Mouse (Mus musculus) liver, embryonic 15.5 days (tissue): ENCODE measurements around the gene D630039A03Rik. TPM values are rescaled to one million over a fixed set of nuclear protein-coding genes. Genes with fewer than 3 reads are reported as not detected.
"Not testable (repeated sequence)": the region's sequence is repeated elsewhere in the genome, so short reads cannot be mapped to it uniquely, and the experiment has no call there.

Experiments
- ATAC-seq: fragments of 200-750 bp; cut with Nextera tagmentation; 2 replicates; pipeline ENCODE4 v1.8.0; 2017; ENCODE audit warnings: moderate number of reproducible peaks, mild to moderate bottlenecking, moderate library complexity; ENCODE audit not compliant: insufficient read depth
- H3K27ac ChIP-seq: fragments of 300-500 bp; sonication (generic); replicated peaks from 2 replicates; pipeline ENCODE4 v1.5.1; 2015; ENCODE audit warnings: mild to moderate bottlenecking, inconsistent platforms
- H3K27me3 ChIP-seq: fragments of 300-500 bp; sonication (generic); 2 replicates; pipeline ENCODE4 v1.6.1; 2015; ENCODE audit warnings: mild to moderate bottlenecking, inconsistent platforms
- H3K36me3 ChIP-seq: fragments of 300-500 bp; sonication (generic); replicated peaks from 2 replicates; pipeline ENCODE4 v1.6.1; 2015; ENCODE audit warnings: moderate library complexity, mild to moderate bottlenecking, inconsistent platforms
- H3K4me1 ChIP-seq: fragments of 300-500 bp; sonication (generic); replicated peaks from 2 replicates; pipeline ENCODE4 v1.6.1; 2015; ENCODE audit warnings: inconsistent platforms
- H3K4me2 ChIP-seq: fragments of 300-500 bp; sonication (generic); 2 replicates; pipeline ENCODE4 v1.6.1; 2015; ENCODE audit warnings: moderate library complexity, mild to moderate bottlenecking, inconsistent platforms
- H3K4me3 ChIP-seq: fragments of 300-500 bp; sonication (generic); replicated peaks from 2 replicates; pipeline ENCODE4 v1.5.1; 2015; ENCODE audit warnings: mild to moderate bottlenecking, inconsistent platforms
- H3K9ac ChIP-seq: fragments of 300-500 bp; sonication (generic); 2 replicates; pipeline ENCODE4 v1.6.1; 2015; ENCODE audit warnings: moderate library complexity, mild to moderate bottlenecking, inconsistent platforms
- H3K9me3 ChIP-seq: fragments of 300-500 bp; sonication (generic); replicated peaks from 2 replicates; pipeline ENCODE4 v1.6.1; 2016; ENCODE audit warnings: inconsistent platforms
- WGBS: fragments of 180-500 bp; shearing (Covaris S2); methylation state at CpG from one replicate; pipeline ENCODE4 v1.1.7; 2015; ENCODE audit warnings: mixed read lengths; ENCODE audit not compliant: insufficient replicate concordance; 5-methylcytosine and 5-hydroxymethylcytosine counted together
- polyA plus RNA-seq: library from polyadenylated mRNA; unstranded; fragments of >200 nt; fragmentation: Nextera tagmentation; extraction: Ambion mirVana; gene quantifications from 2 replicates; pipeline ENCODE4 v1.2.1, GENCODE M21; 2015

D630039A03Rik gene
- polyA plus RNA-seq, 1 experiment from 2014 or later: 0.13 TPM

- Histone ChIP-seq H3K27ac (no peak overlapping the region), H3K36me3 (no peaks in the 10 kb centered on the region), H3K4me3 (no peak overlapping the region), H3K4me1 (no peaks in the 10 kb centered on the region), H3K4me2 (no peak overlapping the region), H3K9me3 (no peaks in the 10 kb centered on the region), H3K27me3 (no peaks in the 10 kb centered on the region), H3K9ac (no peak overlapping the region)
- WGBS: 15% methylated on average over 6 of the region's 6 CpGs
- no peak for ATAC-seq
These were observed 7.2 kb downstream of the D630039A03Rik start for GRCm38 (mm10) chr4:57908860-57909259.

GRCm38 (mm10) chr4:57906708-57907107, 9.4 kb downstream of the D630039A03Rik start:
- no peaks in the 10 kb centered on the region for H3K36me3 ChIP-seq
- no peak overlapping the region for H3K9ac ChIP-seq
- H3K27me3 ChIP-seq: no peaks in the 10 kb centered on the region
- H3K4me2 ChIP-seq: no peak overlapping the region
- no peaks in the 10 kb centered on the region for H3K4me1 ChIP-seq
- no peak overlapping the region for H3K4me3 ChIP-seq
- no peak overlapping the region for H3K27ac ChIP-seq
- H3K9me3 ChIP-seq: no peaks in the 10 kb centered on the region
- WGBS: 47% methylated on average over 2 of the region's 2 CpGs
- ATAC-seq: no peak

GRCm38 (mm10) chr4:57904638-57905037, 11.5 kb downstream of the D630039A03Rik start:
- no peaks in the 10 kb centered on the region for H3K36me3 ChIP-seq
- H3K9ac ChIP-seq: no peak overlapping the region
- no peak overlapping the region for H3K4me3 ChIP-seq
- no peak overlapping the region for H3K27ac ChIP-seq
- H3K4me2 ChIP-seq: no peak overlapping the region
- H3K4me1 ChIP-seq: no peaks in the 10 kb centered on the region
- no peaks in the 10 kb centered on the region for H3K27me3 ChIP-seq
- WGBS: 21% methylated on average over 9 of the region's 9 CpGs
- no peak for ATAC-seq
- H3K9me3 ChIP-seq: no peaks in the 10 kb centered on the region

- Histone ChIP-seq H3K4me2 (no peak overlapping the region), H3K27ac (no peak overlapping the region), H3K9ac (no peak overlapping the region), H3K9me3 (no peaks in the 10 kb centered on the region), H3K36me3 (no peaks in the 10 kb centered on the region), H3K4me1 (no peaks in the 10 kb centered on the region), H3K4me3 (no peak overlapping the region), H3K27me3 (no peaks in the 10 kb centered on the region)
- 3% methylated on average over 5 of the region's 5 CpGs for WGBS
- ATAC-seq: no peak
These were observed 11.9 kb downstream of the D630039A03Rik start for GRCm38 (mm10) chr4:57904211-57904610.

GRCm38 (mm10) chr4:57902619-57903018, 13.5 kb downstream of the D630039A03Rik start:
- no peaks in the 10 kb centered on the region for H3K9me3 ChIP-seq
- ATAC-seq: no peak
- H3K27ac ChIP-seq: no peak overlapping the region
- no peak overlapping the region for H3K9ac ChIP-seq
- H3K4me1 ChIP-seq: no peaks in the 10 kb centered on the region
- H3K4me2 ChIP-seq: no peak overlapping the region
- no peak overlapping the region for H3K4me3 ChIP-seq
- no peaks in the 10 kb centered on the region for H3K27me3 ChIP-seq
- H3K36me3 ChIP-seq: no peaks in the 10 kb centered on the region
- 39% methylated on average over 5 of the region's 5 CpGs for WGBS

GRCm38 (mm10) chr4:57901210-57901609, 14.9 kb downstream of the D630039A03Rik start:
- H3K4me3 ChIP-seq: no peak overlapping the region
- H3K4me1 ChIP-seq: no peaks in the 10 kb centered on the region
- no peaks in the 10 kb centered on the region for H3K36me3 ChIP-seq
- no peaks in the 10 kb centered on the region for H3K27me3 ChIP-seq
- WGBS: 3% methylated on average over 4 of the region's 4 CpGs
- H3K4me2 ChIP-seq: no peak overlapping the region
- H3K9me3 ChIP-seq: no peaks in the 10 kb centered on the region
- no peak overlapping the region for H3K9ac ChIP-seq
- ATAC-seq: no peak
- H3K27ac ChIP-seq: no peak overlapping the region

- Histone ChIP-seq H3K9me3 (no peaks in the 10 kb centered on the region), H3K36me3 (no peaks in the 10 kb centered on the region), H3K9ac (no peak overlapping the region), H3K27me3 (no peaks in the 10 kb centered on the region), H3K4me3 (no peak overlapping the region), H3K27ac (no peak overlapping the region), H3K4me1 (no peaks in the 10 kb centered on the region), H3K4me2 (no peak overlapping the region)
- WGBS: 63% methylated on average over 3 of the region's 3 CpGs
- ATAC-seq: no peak
These were observed 19.5 kb downstream of the D630039A03Rik start for GRCm38 (mm10) chr4:57896631-57897030.

GRCm38 (mm10) chr4:57895902-57896301, 20.2 kb downstream of the D630039A03Rik start:
- 55% methylated on average over 6 of the region's 6 CpGs for WGBS
- no peak for ATAC-seq
- no peak overlapping the region for H3K4me3 ChIP-seq

GRCm38 (mm10) chr4:57895140-57895539, 21.0 kb downstream of the D630039A03Rik start:
- H3K27ac ChIP-seq: no peak overlapping the region
- H3K27me3 ChIP-seq: no peaks in the 10 kb centered on the region
- WGBS: 47% methylated on average over 5 of the region's 5 CpGs

More at GRCm38 (mm10) chr4:57895902-57896301, 20.2 kb downstream of the D630039A03Rik start:
- no peaks in the 10 kb centered on the region for H3K4me1 ChIP-seq
- no peaks in the 10 kb centered on the region for H3K9me3 ChIP-seq
- no peak overlapping the region for H3K4me2 ChIP-seq
- no peak overlapping the region for H3K9ac ChIP-seq
- no peaks in the 10 kb centered on the region for H3K27me3 ChIP-seq
- no peaks in the 10 kb centered on the region for H3K36me3 ChIP-seq
- H3K27ac ChIP-seq: no peak overlapping the region

GRCm38 (mm10) chr4:57892001-57892586, 24.0 kb downstream of the D630039A03Rik start:
- no peak for ATAC-seq
- WGBS: 78% methylated on average over 10 of the region's 10 CpGs
- H3K27me3 ChIP-seq: no peaks in the 10 kb centered on the region

More at GRCm38 (mm10) chr4:57895140-57895539, 21.0 kb downstream of the D630039A03Rik start:
- Histone ChIP-seq H3K4me1 (no peaks in the 10 kb centered on the region), H3K9ac (no peak overlapping the region), H3K36me3 (no peaks in the 10 kb centered on the region), H3K9me3 (no peaks in the 10 kb centered on the region), H3K4me3 (no peak overlapping the region), H3K4me2 (no peak overlapping the region)
- ATAC-seq: no peak

GRCm38 (mm10) chr4:57889773-57890172, 26.3 kb downstream of the D630039A03Rik start:
- ATAC-seq: no peak
- WGBS: 73% methylated on average over 8 of the region's 8 CpGs
- Histone ChIP-seq H3K9me3 (no peaks in the 10 kb centered on the region), H3K36me3 (no peaks in the 10 kb centered on the region), H3K27ac (no peak overlapping the region), H3K27me3 (no peaks in the 10 kb centered on the region), H3K9ac (no peak overlapping the region), H3K4me3 (no peak overlapping the region), H3K4me1 (no peaks in the 10 kb centered on the region), H3K4me2 (no peak overlapping the region)

More at GRCm38 (mm10) chr4:57892001-57892586, 24.0 kb downstream of the D630039A03Rik start:
- H3K27ac ChIP-seq: no peak overlapping the region
- no peak overlapping the region for H3K9ac ChIP-seq
- H3K9me3 ChIP-seq: no peaks in the 10 kb centered on the region
- no peaks in the 10 kb centered on the region for H3K4me1 ChIP-seq
- no peaks in the 10 kb centered on the region for H3K36me3 ChIP-seq
- H3K4me3 ChIP-seq: no peak overlapping the region
- no peak overlapping the region for H3K4me2 ChIP-seq

GRCm38 (mm10) chr4:57888978-57889377, 27.1 kb downstream of the D630039A03Rik start:
- not testable (repeated sequence) for H3K36me3 ChIP-seq, H3K4me2 ChIP-seq, ATAC-seq, H3K27me3 ChIP-seq, H3K9ac ChIP-seq, H3K4me3 ChIP-seq, H3K27ac ChIP-seq, H3K4me1 ChIP-seq, H3K9me3 ChIP-seq
- 57% methylated on average over 1 of the region's 1 CpGs for WGBS
